Mouse (Mus musculus): ENCODE results near the gene Msantd1.

GRCm38 (mm10) chr5:34908726-34909633 lies 1.2 kb downstream of the Msantd1 start:
- no peak for TF ChIP-seq CTCF (IDR thresholded peaks at IDR 0.05; ENCODE audit: control insufficient read depth, insufficient read depth, insufficient replicate concordance, low read depth, low read length)
- TF ChIP-seq POLR2A (IDR thresholded peaks at IDR 0.05; ENCODE audit: control insufficient read depth, low read depth, low read length) = no peak
